Mouse (Mus musculus) hindbrain, embryonic 14.5 days (tissue): ENCODE data around the gene Barhl1. TPM values are rescaled to one million over a fixed set of nuclear protein-coding genes. Genes with fewer than 3 reads are reported as not detected.

ENCODE experiments used
- ATAC-seq: fragments of 200-750 bp; cut with Nextera tagmentation; 2 replicates; pipeline ENCODE4 v1.8.0; 2017; ENCODE audit warnings: moderate number of reproducible peaks, mild to moderate bottlenecking, moderate TSS enrichment, moderate library complexity; ENCODE audit not compliant: low FRiP score
- DNase-seq: peaks from one replicate; pipeline ENCODE4 v3.0.0-alpha.2; 2015; ENCODE audit warnings: low spot score
- H3K27ac ChIP-seq: fragments of 300-500 bp; sonication (generic); 2 replicates; pipeline ENCODE4 v1.5.1; 2014; ENCODE audit warnings: mild to moderate bottlenecking, moderate library complexity
- H3K27me3 ChIP-seq: fragments of 300-500 bp; sonication (generic); 2 replicates; pipeline ENCODE4 v1.6.1; 2014; ENCODE audit warnings: mild to moderate bottlenecking, low read length, mixed read lengths; ENCODE audit not compliant: control insufficient read depth, insufficient read depth
- H3K36me3 ChIP-seq: fragments of 300-500 bp; sonication (generic); replicated peaks from 2 replicates; pipeline ENCODE4 v1.6.1; 2014; ENCODE audit not compliant: control insufficient read depth, insufficient read depth
- H3K4me1 ChIP-seq: fragments of 300-500 bp; sonication (generic); replicated peaks from 2 replicates; pipeline ENCODE4 v1.6.1; 2014; ENCODE audit warnings: antibody characterized with exemption, low read length, mixed read lengths; ENCODE audit not compliant: control insufficient read depth, insufficient read depth
- H3K4me2 ChIP-seq: fragments of 300-500 bp; sonication (generic); replicated peaks from 2 replicates; pipeline ENCODE4 v1.6.1; 2014; ENCODE audit warnings: mild to moderate bottlenecking, moderate library complexity
- H3K4me3 ChIP-seq: fragments of 300-500 bp; sonication (generic); replicated peaks from 2 replicates; pipeline ENCODE4 v1.5.1; 2014; ENCODE audit warnings: mild to moderate bottlenecking, low read length
- H3K9ac ChIP-seq: fragments of 300-500 bp; sonication (generic); 2 replicates; pipeline ENCODE4 v1.6.1; 2014
- H3K9me3 ChIP-seq: fragments of 300-500 bp; sonication (generic); 2 replicates; pipeline ENCODE4 v1.6.1; 2016; ENCODE audit warnings: low read length; ENCODE audit not compliant: control insufficient read depth
- WGBS: fragments of 180-500 bp; shearing (Covaris S2); extraction: QIAGEN DNeasy Blood & Tissue Kit; methylation state at CpG from one replicate; pipeline ENCODE4 v1.1.7; 2014; 5-methylcytosine and 5-hydroxymethylcytosine counted together
- polyA plus RNA-seq: library from polyadenylated mRNA; unstranded; fragments of >200 nt; fragmentation: Nextera tagmentation; extraction: Ambion mirVana; gene quantifications from 2 replicates; pipeline ENCODE4 v1.2.1, GENCODE M21; 2014

The Barhl1 gene
- polyA plus RNA-seq, 1 experiment from 2014 or later, result 25.9 TPM

DNA sequence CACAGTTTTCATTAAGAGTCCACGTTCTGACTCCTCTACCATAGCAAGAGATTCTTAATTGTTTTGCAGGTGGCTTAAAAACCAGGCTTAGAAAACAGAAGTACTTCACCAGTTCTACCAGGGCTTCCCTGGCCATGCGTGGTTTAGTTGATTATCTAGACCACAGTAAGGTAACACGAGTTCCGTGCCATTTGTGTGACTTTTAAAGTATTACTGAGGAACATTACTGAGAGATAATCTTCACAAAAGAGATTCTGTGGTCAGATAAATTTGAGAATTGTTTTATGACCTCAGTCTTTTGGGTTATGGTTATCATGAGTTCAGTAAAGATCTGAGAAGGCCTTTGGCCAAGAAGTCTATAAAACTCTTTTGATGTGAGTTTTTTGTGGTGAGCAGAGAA, 57.2 kb downstream of the Barhl1 start:
- H3K4me2 ChIP-seq, result no peak overlapping the region
- H3K36me3 ChIP-seq, result peaks cover 94% of the 10 kb centered on the region
- ATAC-seq, result no peak
- 98% methylated on average over 4 of the region's 4 CpGs for WGBS
- no peak overlapping the region for H3K9ac ChIP-seq
- DNase-seq, result no peak
- H3K9me3 ChIP-seq, result no peaks in the 10 kb centered on the region
- H3K4me1 ChIP-seq, result no peaks in the 10 kb centered on the region
- no peaks in the 10 kb centered on the region for H3K27me3 ChIP-seq
- no peak overlapping the region for H3K27ac ChIP-seq
- no peak overlapping the region for H3K4me3 ChIP-seq

Other genes with a start within 250 kb of the Barhl1 start
- 4.1 and 6.2 TPM in 2 replicates for gene Spaca9, start 216.9 kb downstream of the Barhl1 start, polyA plus RNA-seq
- gene Ak8, start 216.5 kb downstream of the Barhl1 start, polyA plus RNA-seq, result 2.2 and 2.7 TPM in 2 replicates
- gene Gtf3c4, start 76.3 kb downstream of the Barhl1 start, polyA plus RNA-seq, result 33.6 and 34.2 TPM in 2 replicates
- 13.2 and 14.3 TPM in 2 replicates for gene Ddx31, start 76.3 kb downstream of the Barhl1 start, polyA plus RNA-seq
- gene Cfap77, start 138.4 kb upstream of the Barhl1 start, polyA plus RNA-seq, result 0.56 and 0.78 TPM in 2 replicates
- 5.7 and 6.0 TPM in 2 replicates for gene Ttf1, start 143.6 kb upstream of the Barhl1 start, polyA plus RNA-seq
- gene Setx, start 207.5 kb upstream of the Barhl1 start, polyA plus RNA-seq, result 16.2 and 22.7 TPM in 2 replicates